ENCODE assay signal across 19 mouse cellular contexts in genomic region chr13:108326351-108326750, GRCm38 (mm10). TPM values are rescaled to one million over a fixed set of nuclear protein-coding genes. Genes with fewer than 3 reads are reported as not detected.
DNase-seq lines count a peak whose midpoint lies in the region; ATAC-seq and TF ChIP-seq lines count a peak whose summit lies in the region.
"Had no signal": no experiment of that assay in that cellular context is flagged by ENCODE, and none has a peak within 500 bp of the region (broad histone marks: within the 10 kb centered on the region; RNA-seq: fewer than 3 reads in every experiment).

No protein-coding gene starts in this region.

- 40% methylated on average over 10 of the region's 10 CpGs for WGBS in kidney, adult 2 months
- 74% methylated on average over 10 of the region's 10 CpGs for WGBS in kidney, embryonic 16.5 days
- 93% methylated on average over 10 of the region's 10 CpGs for WGBS in midbrain, embryonic 13.5 days
- WGBS in forebrain, embryonic 10.5 days, result 93% methylated on average over 10 of the region's 10 CpGs

- no peaks in the 10 kb centered on the region for H3K36me3 ChIP-seq in kidney, adult 2 months (ENCODE audit: control insufficient read depth, insufficient read depth, low read length)
- 0 out of 2 replicates have a peak, but pooled peaks cover 9% of the 10 kb centered on the region for H3K36me3 ChIP-seq in kidney, embryonic 16.5 days (ENCODE audit: insufficient read depth, low read length)
- peaks cover 11% of the 10 kb centered on the region for H3K36me3 ChIP-seq in midbrain, embryonic 13.5 days
- H3K36me3 ChIP-seq in forebrain, embryonic 10.5 days (replicated peaks), result peaks cover 60% of the 10 kb centered on the region
- H3K36me3 ChIP-seq: hindbrain, embryonic 13.5 days had no signal

- no peak for TF ChIP-seq POLR2A in kidney, adult 2 months (IDR thresholded peaks at IDR 0.05; ENCODE audit: low read depth, low read length)

- peak overlapping the region; percentile 7 for H3K4me3 ChIP-seq in kidney, adult 2 months (ENCODE audit: insufficient read depth, low read depth, low read length)
- no peak overlapping the region for H3K4me3 ChIP-seq in kidney, embryonic 16.5 days (ENCODE audit: low read length)
- no peak overlapping the region for H3K4me3 ChIP-seq in midbrain, embryonic 13.5 days (replicated peaks)
- H3K4me3 ChIP-seq in forebrain, embryonic 10.5 days, result no peak overlapping the region
- H3K4me3 ChIP-seq: embryonic facial prominence, embryonic 12.5 days; forebrain, embryonic 12.5 days; heart, embryonic 15.5 days; hindbrain, embryonic 13.5 days had no signal

- peaks cover 27% of the 10 kb centered on the region for H3K4me1 ChIP-seq in kidney, adult 2 months (ENCODE audit: control insufficient read depth, insufficient read depth, low read length)
- H3K4me1 ChIP-seq in kidney, embryonic 16.5 days (ENCODE audit: insufficient read depth, low read length), result no peaks in the 10 kb centered on the region
- no peaks in the 10 kb centered on the region for H3K4me1 ChIP-seq in midbrain, embryonic 13.5 days (replicated peaks)
- no peaks in the 10 kb centered on the region for H3K4me1 ChIP-seq in forebrain, embryonic 10.5 days
- H3K4me1 ChIP-seq: embryonic facial prominence, embryonic 12.5 days; forebrain, embryonic 12.5 days; heart, embryonic 15.5 days; hindbrain, embryonic 13.5 days had no signal

- ATAC-seq in kidney, embryonic 16.5 days (ENCODE audit: low FRiP score, low TSS enrichment), result peak; percentile 72; the same call in 1 of the 2 replicates
- ATAC-seq in midbrain, embryonic 13.5 days, result no peak
- ATAC-seq: forebrain, embryonic 16.5 days had no signal

- TF ChIP-seq CTCF in kidney, adult 2 months (conservative IDR thresholded peaks at IDR 0.05; ENCODE audit: insufficient read depth, insufficient read length, low read depth, low read length), result no peak

- H3K9ac ChIP-seq in kidney, embryonic 16.5 days (replicated peaks; ENCODE audit: low read length), result no peak overlapping the region
- H3K9ac ChIP-seq in midbrain, embryonic 13.5 days (replicated peaks), result no peak overlapping the region
- H3K9ac ChIP-seq: embryonic facial prominence, embryonic 12.5 days; forebrain, embryonic 12.5 days; heart, embryonic 15.5 days; hindbrain, embryonic 13.5 days had no signal

- H3K9me3 ChIP-seq in kidney, embryonic 16.5 days (ENCODE audit: low read length), result no peaks in the 10 kb centered on the region
- no peaks in the 10 kb centered on the region for H3K9me3 ChIP-seq in midbrain, embryonic 13.5 days
- no peaks in the 10 kb centered on the region for H3K9me3 ChIP-seq in forebrain, embryonic 10.5 days
- H3K9me3 ChIP-seq: embryonic facial prominence, embryonic 12.5 days; forebrain, embryonic 12.5 days; heart, embryonic 15.5 days; hindbrain, embryonic 13.5 days had no signal

- H3K27me3 ChIP-seq in kidney, adult 2 months (replicated peaks; ENCODE audit: control insufficient read depth, insufficient read depth, low read length), result no peaks in the 10 kb centered on the region
- no peaks in the 10 kb centered on the region for H3K27me3 ChIP-seq in kidney, embryonic 16.5 days (ENCODE audit: insufficient read depth, low read length)
- no peaks in the 10 kb centered on the region for H3K27me3 ChIP-seq in midbrain, embryonic 13.5 days
- H3K27me3 ChIP-seq in forebrain, embryonic 10.5 days (ENCODE audit: poor library complexity, severe bottlenecking), result no peaks in the 10 kb centered on the region
- H3K27me3 ChIP-seq: embryonic facial prominence, embryonic 12.5 days; forebrain, embryonic 12.5 days; hindbrain, embryonic 13.5 days had no signal

- DNase-seq in kidney, adult 18-20 months, result peak; percentile 85
- DNase-seq in kidney, adult 2 months, result peak; percentile 94
- peak; percentile 92 to 94 for DNase-seq in kidney, postnatal 25 days
- no peak for DNase-seq in layer of hippocampus, postnatal 25 days (ENCODE audit: extremely low spot score in 1 of 2, low spot score in 1 of 2)
- DNase-seq in cerebellum, adult 9-11 months, result no peak
- no peak for DNase-seq in forebrain, embryonic 10.5 days (ENCODE audit: extremely low spot score, low spot score)
- DNase-seq: adrenal gland, postnatal 10 days; cerebellum, adult 11 months; cerebellum, adult 8-10 months; cerebellum, postnatal 25 days; gastrocnemius, postnatal 10 days; heart, postnatal 14 days had no signal

- H3K4me2 ChIP-seq in kidney, embryonic 16.5 days (replicated peaks; ENCODE audit: low read depth, low read length), result no peak overlapping the region
- H3K4me2 ChIP-seq in midbrain, embryonic 13.5 days (replicated peaks), result no peak overlapping the region
- H3K4me2 ChIP-seq: embryonic facial prominence, embryonic 12.5 days; forebrain, embryonic 12.5 days; heart, embryonic 15.5 days; hindbrain, embryonic 13.5 days had no signal

- peak overlapping the region; percentile 80 for H3K27ac ChIP-seq in kidney, adult 2 months (ENCODE audit: insufficient read depth, low read depth, low read length)
- peak overlapping the region; percentile 63 for H3K27ac ChIP-seq in kidney, embryonic 16.5 days (ENCODE audit: low read length)
- no peak overlapping the region for H3K27ac ChIP-seq in midbrain, embryonic 13.5 days
- H3K27ac ChIP-seq in forebrain, embryonic 10.5 days, result no peak overlapping the region
- H3K27ac ChIP-seq: embryonic facial prominence, embryonic 12.5 days; forebrain, embryonic 12.5 days; heart, embryonic 15.5 days; hindbrain, embryonic 13.5 days had no signal

RNA-seq across cellular contexts. Expression of gene Depdc1b, which starts 10.2 kb away (rescaled TPM):
- 10.9 and 11.2 TPM in 2 replicates for polyA plus RNA-seq in kidney, adult 2 months (2012; rRNA removed)
- polyA plus RNA-seq in kidney, embryonic 16.5 days (2015; fragmentation: Nextera tagmentation; extraction: Ambion mirVana), result 12.7 and 15.1 TPM in 2 replicates
- total RNA-seq in layer of hippocampus, postnatal 25 days (2021), result 1 to 10 TPM; 1.1 TPM
- polyA plus RNA-seq in midbrain, embryonic 13.5 days (2015; fragmentation: Nextera tagmentation; extraction: Ambion mirVana), result 5.7 TPM in 2 replicates
- 21.4 and 22.9 TPM in 2 replicates for polyA plus RNA-seq in forebrain, embryonic 10.5 days (2016; fragmentation: Nextera tagmentation; extraction: Ambion mirVana)

Comparison
In these comparisons a context has a peak if more than half of its experiments do, and no peak if none do; other contexts are left out.
1. DNase-seq: peak in kidney, adult 18-20 months (single experiment), kidney, adult 2 months (single experiment) and kidney, postnatal 25 days (2 of 2); none in layer of hippocampus, postnatal 25 days (0 of 2), cerebellum, adult 9-11 months (single experiment) and forebrain, embryonic 10.5 days (single experiment).
2. H3K27ac ChIP-seq: peak in kidney, adult 2 months (single experiment) and kidney, embryonic 16.5 days (single experiment); none in midbrain, embryonic 13.5 days (single experiment) and forebrain, embryonic 10.5 days (single experiment).